Comparison of ENCODE assay signal across 13 mouse cellular contexts in genomic region chr1:192104021-192104420, GRCm38 (mm10). TPM values are rescaled to one million over a fixed set of nuclear protein-coding genes. Genes with fewer than 3 reads are reported as not detected.
DNase-seq lines count a peak whose midpoint lies in the region; ATAC-seq and TF ChIP-seq lines count a peak whose summit lies in the region.
"Had no signal": no experiment of that assay in that cellular context is flagged by ENCODE, and none has a peak within 500 bp of the region (broad histone marks: within the 10 kb centered on the region; RNA-seq: fewer than 3 reads in every experiment).

No protein-coding gene starts in this region.

- peaks cover 30% of the 10 kb centered on the region for H3K36me3 ChIP-seq in intestine, postnatal 0 days (ENCODE audit: control insufficient read depth, insufficient read depth)
- H3K36me3 ChIP-seq in liver, postnatal 0 days (replicated peaks; ENCODE audit: insufficient read depth, low read length): peaks cover 9% of the 10 kb centered on the region

- no peak for TF ChIP-seq CTCF in intestine, postnatal 0 days (IDR thresholded peaks at IDR 0.05; ENCODE audit: low read depth)
- TF ChIP-seq CTCF in liver, postnatal 0 days (IDR thresholded peaks at IDR 0.05; ENCODE audit: low read depth): no peak

- H3K27ac ChIP-seq in intestine, postnatal 0 days (ENCODE audit: low read depth, low read length): peak overlapping the region; percentile 15; the same call in 1 of the 2 replicates
- H3K27ac ChIP-seq in liver, postnatal 0 days (ENCODE audit: low read depth): peak overlapping the region; percentile 64; the same call in 1 of the 2 replicates
- H3K27ac ChIP-seq: limb, embryonic 12.5 days had no signal

- no peak overlapping the region for H3K9ac ChIP-seq in intestine, postnatal 0 days (ENCODE audit: low read depth, low read length)
- H3K9ac ChIP-seq in liver, postnatal 0 days (replicated peaks): no peak overlapping the region
- H3K9ac ChIP-seq: limb, embryonic 12.5 days had no signal

- peak; percentile 89 for DNase-seq in kidney, adult 9 months
- DNase-seq in liver: peak; percentile 27
- no peak for DNase-seq in liver, postnatal 0 days
- DNase-seq in cerebellum, postnatal 25 days: no peak
- no peak for DNase-seq in cerebellum, adult 18-20 months
- no peak for DNase-seq in testis, postnatal 14 days (ENCODE audit: low spot score)
- DNase-seq: cerebellum, postnatal 14 days; layer of hippocampus, adult 9-11 months; midbrain, embryonic 14.5 days; right cerebral cortex, postnatal 4 days; thymus, adult 18-20 months had no signal

- no peak for TF ChIP-seq EP300 in liver, postnatal 0 days (IDR thresholded peaks at IDR 0.05; ENCODE audit: low read depth)

- H3K4me2 ChIP-seq in intestine, postnatal 0 days (replicated peaks; ENCODE audit: low read depth): no peak overlapping the region
- no peak overlapping the region for H3K4me2 ChIP-seq in liver, postnatal 0 days (ENCODE audit: low read depth, low read length)
- H3K4me2 ChIP-seq: limb, embryonic 12.5 days had no signal

- H3K9me3 ChIP-seq in intestine, postnatal 0 days (ENCODE audit: control insufficient read depth): no peaks in the 10 kb centered on the region
- no peaks in the 10 kb centered on the region for H3K9me3 ChIP-seq in liver, postnatal 0 days (ENCODE audit: low read length)
- H3K9me3 ChIP-seq: limb, embryonic 12.5 days had no signal

- no peaks in the 10 kb centered on the region for H3K27me3 ChIP-seq in intestine, postnatal 0 days (replicated peaks; ENCODE audit: control insufficient read depth, insufficient read depth, low read length)
- no peaks in the 10 kb centered on the region for H3K27me3 ChIP-seq in liver, postnatal 0 days (ENCODE audit: insufficient read depth, low read length)
- H3K27me3 ChIP-seq: limb, embryonic 12.5 days had no signal

- H3K4me1 ChIP-seq in intestine, postnatal 0 days (replicated peaks; ENCODE audit: control insufficient read depth, insufficient read depth, low read length): no peaks in the 10 kb centered on the region
- H3K4me1 ChIP-seq in liver, postnatal 0 days (ENCODE audit: insufficient read depth): peaks cover 10% of the 10 kb centered on the region
- H3K4me1 ChIP-seq: limb, embryonic 12.5 days had no signal

- H3K4me3 ChIP-seq in intestine, postnatal 0 days (ENCODE audit: low read depth, low read length): no peak overlapping the region
- no peak overlapping the region for H3K4me3 ChIP-seq in liver, postnatal 0 days (ENCODE audit: low read depth, low read length)
- H3K4me3 ChIP-seq: limb, embryonic 12.5 days had no signal

- WGBS in intestine, postnatal 0 days: 86% methylated on average over 9 of the region's 9 CpGs
- WGBS in liver, postnatal 0 days (ENCODE audit: insufficient replicate concordance): 80% methylated on average over 9 of the region's 9 CpGs

- peak; percentile 51 for ATAC-seq in intestine, postnatal 0 days
- peak; percentile 60 for ATAC-seq in liver, postnatal 0 days

RNA-seq across cellular contexts. Expression of gene Traf5, which starts 11.7 kb away (rescaled TPM):
- 10.3 and 10.4 TPM in 2 replicates for polyA plus RNA-seq in intestine, postnatal 0 days (2015; fragmentation: Nextera tagmentation; extraction: Ambion mirVana)
- 3.4 and 4.2 TPM in 2 replicates for polyA plus RNA-seq in liver, postnatal 0 days (2015; fragmentation: Nextera tagmentation; extraction: Ambion mirVana)

RNA-seq across cellular contexts. Expression of gene Rcor3, which starts 33.8 kb away (rescaled TPM):
- 16.8 and 17.9 TPM in 2 replicates for polyA plus RNA-seq in intestine, postnatal 0 days (2015; fragmentation: Nextera tagmentation; extraction: Ambion mirVana)
- polyA plus RNA-seq in liver, postnatal 0 days (2015; fragmentation: Nextera tagmentation; extraction: Ambion mirVana): 6.2 and 7.2 TPM in 2 replicates

Comparison
In these comparisons a context has a peak if more than half of its experiments do, and no peak if none do; other contexts are left out.
1. DNase-seq: peak in kidney, adult 9 months (single experiment) and liver (single experiment); none in liver, postnatal 0 days (single experiment), cerebellum, postnatal 25 days (0 of 2), cerebellum, adult 18-20 months (0 of 2) and testis, postnatal 14 days (single experiment).